Mouse (Mus musculus) kidney, embryonic 16.5 days (tissue): ENCODE data around the gene Olfr345. TPM values are rescaled to one million over a fixed set of nuclear protein-coding genes. Genes with fewer than 3 reads are reported as not detected.

Experiments used
- ATAC-seq: fragments of 200-750 bp; cut with Nextera tagmentation; 2 replicates; pipeline ENCODE4 v1.8.0; 2017; ENCODE audit warnings: moderate TSS enrichment; ENCODE audit not compliant: low FRiP score, low TSS enrichment
- H3K27ac ChIP-seq: fragments of 300-500 bp; sonication (generic); 2 replicates; pipeline ENCODE4 v1.5.1; 2014; ENCODE audit warnings: low read length
- H3K27me3 ChIP-seq: fragments of 300-500 bp; sonication (generic); 2 replicates; pipeline ENCODE4 v1.6.1; 2014; ENCODE audit warnings: low read length, control low read depth, mixed read lengths; ENCODE audit not compliant: insufficient read depth
- H3K36me3 ChIP-seq: fragments of 300-500 bp; sonication (generic); 2 replicates; pipeline ENCODE4 v1.6.1; 2014; ENCODE audit warnings: low read length, control low read depth, mixed read lengths; ENCODE audit not compliant: insufficient read depth
- H3K4me1 ChIP-seq: fragments of 300-500 bp; sonication (generic); 2 replicates; pipeline ENCODE4 v1.6.1; 2014; ENCODE audit warnings: low read length, control low read depth, mixed read lengths; ENCODE audit not compliant: insufficient read depth
- H3K4me2 ChIP-seq: fragments of 300-500 bp; sonication (generic); replicated peaks from 2 replicates; pipeline ENCODE4 v1.6.1; 2014; ENCODE audit warnings: low read depth, low read length
- H3K4me3 ChIP-seq: fragments of 300-500 bp; sonication (generic); 2 replicates; pipeline ENCODE4 v1.5.1; 2014; ENCODE audit warnings: mild to moderate bottlenecking, low read length
- H3K9ac ChIP-seq: fragments of 300-500 bp; sonication (generic); replicated peaks from 2 replicates; pipeline ENCODE4 v1.6.1; 2014; ENCODE audit warnings: low read length
- H3K9me3 ChIP-seq: fragments of 300-500 bp; sonication (generic); 2 replicates; pipeline ENCODE4 v1.6.1; 2016; ENCODE audit warnings: low read length, control low read depth
- WGBS: fragments of 180-500 bp; shearing (Covaris S2); extraction: QIAGEN DNeasy Blood & Tissue Kit; methylation state at CpG from one replicate; pipeline ENCODE4 v1.1.7; 2014; 5-methylcytosine and 5-hydroxymethylcytosine counted together
- polyA plus RNA-seq: library from polyadenylated mRNA; unstranded; fragments of >200 nt; fragmentation: Nextera tagmentation; extraction: Ambion mirVana; gene quantifications from 2 replicates; pipeline ENCODE4 v1.2.1, GENCODE M21; 2015

Olfr345 gene
- polyA plus RNA-seq: not detected in 2 replicates

GRCm38 (mm10) chr2:36639741-36640140, at the start of gene Olfr345:
TSS of gene Olfr345 (plus strand) at chr2:36640041.
- Histone ChIP-seq H3K4me1 (no peaks in the 10 kb centered on the region), H3K4me3 (no peak within 1 kb of the TSS), H3K27me3 (no peaks in the 10 kb centered on the region), H3K9me3 (0 out of 2 replicates have a peak, but pooled peaks cover 3% of the 10 kb centered on the region), H3K9ac (no peak within 1 kb of the TSS), H3K4me2 (no peak within 1 kb of the TSS), H3K27ac (no peak within 1 kb of the TSS), H3K36me3 (no peaks in the 10 kb centered on the region)
- ATAC-seq: no peak
- WGBS: 79% methylated on average over 1 of the region's 1 CpGs

- no peak within 1 kb of the TSS for H3K4me3 ChIP-seq
- no peaks in the 10 kb centered on the region for H3K4me1 ChIP-seq
- no peaks in the 10 kb centered on the region for H3K9me3 ChIP-seq
- H3K9ac ChIP-seq: no peak within 1 kb of the TSS
- no peaks in the 10 kb centered on the region for H3K27me3 ChIP-seq
- WGBS: 93% methylated on average over 1 of the region's 1 CpGs
- H3K27ac ChIP-seq: no peak within 1 kb of the TSS
- no peaks in the 10 kb centered on the region for H3K36me3 ChIP-seq
- no peak for ATAC-seq
- H3K4me2 ChIP-seq: no peak within 1 kb of the TSS
These were observed 45.6 kb downstream of the Olfr345 start, which contains the start of gene Olfr346 for GRCm38 (mm10) chr2:36685488-36685887. TSS of gene Olfr346 (plus strand) at chr2:36685788.

Other genes with a start within 250 kb of the Olfr345 start
- not detected in 2 replicates for gene Olfr339, start 221.1 kb upstream of the Olfr345 start, polyA plus RNA-seq
- not detected in 2 replicates for gene Olfr340, start 187.5 kb upstream of the Olfr345 start, polyA plus RNA-seq
- gene Olfr341, start 157.6 kb upstream of the Olfr345 start, polyA plus RNA-seq: not detected in 2 replicates
- gene Olfr342, start 115.0 kb upstream of the Olfr345 start, polyA plus RNA-seq: not detected in 2 replicates
- gene Olfr344, start 73.4 kb upstream of the Olfr345 start, polyA plus RNA-seq: not detected in 2 replicates
- gene Olfr346, start 45.7 kb downstream of the Olfr345 start, polyA plus RNA-seq: not detected in 2 replicates
- not detected in 2 replicates for gene Olfr347, start 91.9 kb downstream of the Olfr345 start, polyA plus RNA-seq
- not detected in 2 replicates for gene Olfr348, start 144.2 kb downstream of the Olfr345 start, polyA plus RNA-seq
- gene Olfr50, start 150.5 kb downstream of the Olfr345 start, polyA plus RNA-seq: not detected in 2 replicates
- gene Olfr3, start 177.0 kb downstream of the Olfr345 start, polyA plus RNA-seq: not detected in 2 replicates
- not detected in 2 replicates for gene Olfr350, start 206.3 kb downstream of the Olfr345 start, polyA plus RNA-seq
- not detected in 2 replicates for gene Olfr351, start 222.6 kb downstream of the Olfr345 start, polyA plus RNA-seq
- gene Olfr352, start 228.4 kb downstream of the Olfr345 start, polyA plus RNA-seq: not detected in 2 replicates